Mouse (Mus musculus): ENCODE measurements around the gene Zfp846. TPM values are rescaled to one million over a fixed set of nuclear protein-coding genes. Genes with fewer than 3 reads are reported as not detected.
"Not testable (repeated sequence)": the region's sequence is repeated elsewhere in the genome, so short reads cannot be mapped to it uniquely, and the experiment has no call there.

Gene Zfp846
- polyA plus RNA-seq, 2 experiments, result 1.6 to 2.3 TPM

DNA sequence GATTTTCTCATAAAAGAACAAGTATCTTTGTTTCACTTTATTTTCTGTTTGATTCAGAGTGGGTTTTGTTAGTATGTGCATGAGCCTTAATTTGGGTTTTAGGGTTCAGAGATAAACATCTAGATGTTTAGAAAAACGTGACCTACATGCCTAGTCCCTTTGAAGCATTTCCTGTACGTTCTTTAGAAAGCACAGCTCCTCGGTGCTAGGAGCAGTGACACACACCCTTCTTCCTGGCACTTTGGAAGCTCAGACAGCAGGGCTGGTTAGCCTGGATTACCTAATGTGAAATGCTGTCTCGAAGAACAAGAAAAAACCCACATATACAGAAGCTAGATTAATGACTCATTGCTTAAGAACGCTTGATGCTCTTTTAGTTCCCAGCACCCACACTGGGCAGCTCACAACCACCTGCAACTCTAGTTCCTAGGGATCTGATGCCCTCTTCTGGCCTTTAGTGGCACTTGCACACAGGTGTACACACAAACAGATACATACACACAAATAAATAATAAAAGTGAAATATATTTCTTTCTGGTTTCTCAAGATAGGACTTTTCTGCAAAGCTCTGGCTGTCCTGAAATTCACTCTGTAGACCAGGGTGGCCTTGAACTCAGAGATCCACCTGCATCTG lies 28.9 kb downstream of the Zfp846 start:
- Histone ChIP-seq H3K27ac (no peak overlapping the region), H3K4me1 (replicated peaks; ENCODE audit: control insufficient read depth in 2 of 2, insufficient read depth in 2 of 2, low read length in 1 of 2) (peaks cover 2 to 4% of the 10 kb centered on the region in 2 experiments; a peak in 2 of 4 replicates), H3K27me3 (ENCODE audit: control insufficient read depth, insufficient read depth, low read length) (no peaks in the 10 kb centered on the region), H3K9ac (replicated peaks) (no peak overlapping the region), H3K9me3 (ENCODE audit: control insufficient read depth, low read length) (no peaks in the 10 kb centered on the region; the same call in 1 of the 2 replicates), H3K4me2 (ENCODE audit: low read depth) (no peak overlapping the region), H3K36me3 (replicated peaks; ENCODE audit: control insufficient read depth, insufficient read depth, low read depth) (no peaks in the 10 kb centered on the region), H3K4me3 (ENCODE audit: insufficient read depth in 1 of 2, low read depth in 2 of 2, low read length in 2 of 2) (no peak overlapping the region)
- DNase-seq (ENCODE audit: low read depth in 3 of 3, low spot score in 3 of 3) (no peak), ATAC-seq (ENCODE audit: insufficient read depth) (no peak)
- WGBS (ENCODE audit: insufficient replicate concordance), result 62% methylated on average over 5 of the region's 5 CpGs
- TF ChIP-seq CTCF (IDR thresholded peaks at IDR 0.05; ENCODE audit: low read depth), result 0 out of 2 replicates have a peak, but pooled peaks have one; percentile 11
- TF ChIP-seq EP300 (IDR thresholded peaks at IDR 0.05; ENCODE audit: low read depth), result no peak

DNA sequence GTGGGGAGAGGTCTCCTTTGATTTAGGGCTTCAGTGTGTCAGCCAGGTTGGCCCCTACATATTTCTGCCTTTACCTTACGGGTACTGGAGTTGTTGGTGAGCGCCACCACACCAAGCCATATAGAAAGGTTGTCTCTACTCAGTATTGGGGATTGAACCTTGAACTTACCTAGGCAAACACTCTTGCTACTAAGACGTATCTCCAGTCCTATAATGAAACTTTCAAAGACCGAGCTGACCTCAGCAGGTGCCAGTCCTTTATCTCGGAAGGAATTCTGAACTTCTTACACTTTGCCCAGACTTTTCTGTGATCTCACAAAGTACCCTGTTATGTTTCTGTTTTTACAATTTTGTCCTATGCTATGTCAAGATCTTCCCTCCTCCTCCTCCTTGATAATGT lies 30.9 kb downstream of the Zfp846 start:
- DNase-seq (ENCODE audit: low read depth in 3 of 3, low spot score in 3 of 3) (no peak), ATAC-seq (ENCODE audit: insufficient read depth) (no peak)
- TF ChIP-seq EP300 (IDR thresholded peaks at IDR 0.05; ENCODE audit: low read depth), result no peak
- no peak for TF ChIP-seq CTCF (IDR thresholded peaks at IDR 0.05; ENCODE audit: low read depth)
- Histone ChIP-seq H3K4me3 (ENCODE audit: insufficient read depth in 1 of 2, low read depth in 2 of 2, low read length in 2 of 2) (no peak overlapping the region), H3K36me3 (replicated peaks; ENCODE audit: control insufficient read depth, insufficient read depth, low read depth) (no peaks in the 10 kb centered on the region), H3K27ac (no peak overlapping the region), H3K27me3 (ENCODE audit: control insufficient read depth, insufficient read depth, low read length) (no peaks in the 10 kb centered on the region), H3K9me3 (ENCODE audit: control insufficient read depth, low read length) (no peaks in the 10 kb centered on the region; the same call in 1 of the 2 replicates), H3K4me2 (ENCODE audit: low read depth) (no peak overlapping the region), H3K9ac (replicated peaks) (no peak overlapping the region), H3K4me1 (replicated peaks; ENCODE audit: control insufficient read depth in 2 of 2, insufficient read depth in 2 of 2, low read length in 1 of 2) (peaks cover 0 to 2% of the 10 kb centered on the region in 2 experiments; a peak in 1 of 4 replicates)
- WGBS (ENCODE audit: insufficient replicate concordance), result 60% methylated on average over 5 of the region's 5 CpGs

DNA sequence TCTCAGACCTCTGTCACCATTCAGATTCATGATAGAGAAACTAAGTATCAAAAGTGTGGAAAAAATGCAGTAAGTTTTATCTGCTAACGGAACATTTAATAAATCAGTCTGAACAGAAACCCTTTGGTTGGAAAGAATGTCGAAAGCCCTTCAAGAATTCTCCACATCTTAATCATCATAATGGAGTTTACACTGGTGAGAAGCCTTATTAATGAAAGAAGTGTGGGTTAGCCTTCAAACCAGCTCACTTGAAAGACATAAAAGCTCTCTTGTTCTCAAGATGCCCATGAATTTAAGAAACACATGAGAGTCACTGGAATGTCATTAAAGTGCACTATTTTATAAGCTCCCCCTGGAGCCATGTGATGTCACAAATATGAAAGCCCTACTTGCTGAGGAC lies 35.6 kb downstream of the Zfp846 start:
- H3K27ac ChIP-seq, result no peak overlapping the region
- no peak overlapping the region for H3K4me2 ChIP-seq (ENCODE audit: low read depth)
- no peak overlapping the region for H3K4me3 ChIP-seq (ENCODE audit: insufficient read depth in 1 of 2, low read depth in 2 of 2, low read length in 2 of 2)
- H3K4me1 ChIP-seq (replicated peaks; ENCODE audit: control insufficient read depth in 2 of 2, insufficient read depth in 2 of 2, low read length in 1 of 2), result no peaks in the 10 kb centered on the region
- no peaks in the 10 kb centered on the region for H3K27me3 ChIP-seq (ENCODE audit: control insufficient read depth, insufficient read depth, low read length)
- no peak for TF ChIP-seq CTCF (IDR thresholded peaks at IDR 0.05; ENCODE audit: low read depth)
- TF ChIP-seq EP300 (IDR thresholded peaks at IDR 0.05; ENCODE audit: low read depth), result no peak
- no peaks in the 10 kb centered on the region for H3K36me3 ChIP-seq (replicated peaks; ENCODE audit: control insufficient read depth, insufficient read depth, low read depth)
- ATAC-seq (ENCODE audit: insufficient read depth) (no peak), DNase-seq (ENCODE audit: low read depth in 3 of 3, low spot score in 3 of 3) (no peak)
- no peak overlapping the region for H3K9ac ChIP-seq (replicated peaks)
- 64% methylated on average over 2 of the region's 2 CpGs for WGBS (ENCODE audit: insufficient replicate concordance)
- no peaks in the 10 kb centered on the region for H3K9me3 ChIP-seq (ENCODE audit: control insufficient read depth, low read length)

DNA sequence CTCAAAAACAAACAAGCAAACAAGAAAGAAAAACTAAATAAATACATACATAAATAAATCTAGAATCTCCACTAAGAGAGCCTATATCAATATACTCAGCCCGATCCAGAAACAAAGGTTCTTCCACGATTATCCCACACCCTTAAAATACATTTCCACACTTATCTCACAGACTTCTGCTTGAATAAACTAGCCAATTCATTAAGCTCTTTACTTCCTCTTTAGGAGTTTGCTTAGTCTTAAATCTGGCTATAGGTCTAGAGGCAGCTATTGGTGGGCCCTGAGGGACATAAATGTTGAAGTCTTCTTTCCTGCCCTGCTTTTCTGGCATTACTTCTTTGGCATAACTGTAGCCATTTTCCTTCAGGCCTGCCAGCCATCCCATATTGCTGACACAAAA lies 50.2 kb downstream of the Zfp846 start:
- TF ChIP-seq CTCF (IDR thresholded peaks at IDR 0.05; ENCODE audit: low read depth), result no peak
- no peak for TF ChIP-seq EP300 (IDR thresholded peaks at IDR 0.05; ENCODE audit: low read depth)

DNA sequence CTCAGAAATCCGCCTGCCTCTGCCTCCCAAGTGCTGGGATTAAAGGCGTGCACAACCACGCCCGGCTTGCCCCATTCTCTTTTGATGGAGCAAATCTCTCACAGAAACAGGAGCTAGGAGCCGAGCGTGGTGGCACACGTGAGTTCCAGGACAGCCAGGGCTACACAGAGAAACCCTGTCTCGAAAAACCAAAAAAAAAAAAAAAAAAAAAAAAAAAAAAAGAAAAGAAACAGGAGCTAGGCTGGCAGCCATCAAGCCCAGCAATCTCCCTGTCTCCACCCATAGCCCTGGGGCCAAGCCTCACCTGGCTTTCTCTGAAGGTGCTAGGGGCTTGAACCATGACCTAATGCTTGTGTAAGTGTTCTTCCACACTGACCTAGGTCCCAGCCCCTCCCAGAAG lies 54.6 kb downstream of the Zfp846 start:
- DNase-seq (ENCODE audit: low read depth in 3 of 3, low spot score in 3 of 3); H3K36me3 ChIP-seq (replicated peaks; ENCODE audit: control insufficient read depth, insufficient read depth, low read depth); H3K9me3 ChIP-seq (ENCODE audit: control insufficient read depth, low read length); H3K4me3 ChIP-seq (ENCODE audit: insufficient read depth in 1 of 2, low read depth in 2 of 2, low read length in 2 of 2); H3K27ac ChIP-seq; H3K27me3 ChIP-seq (ENCODE audit: control insufficient read depth, insufficient read depth, low read length); H3K4me1 ChIP-seq (replicated peaks; ENCODE audit: control insufficient read depth in 2 of 2, insufficient read depth in 2 of 2, low read length in 1 of 2); H3K4me2 ChIP-seq (ENCODE audit: low read depth); H3K9ac ChIP-seq (replicated peaks); ATAC-seq (ENCODE audit: insufficient read depth): not testable (repeated sequence)
- 77% methylated on average over 8 of the region's 8 CpGs for WGBS (ENCODE audit: insufficient replicate concordance)

More for the DNA sequence above, 50.2 kb downstream of the Zfp846 start:
- no peak overlapping the region for H3K9ac ChIP-seq (replicated peaks)
- ATAC-seq (ENCODE audit: insufficient read depth) (no peak), DNase-seq (ENCODE audit: low read depth in 3 of 3, low spot score in 3 of 3) (no peak)
- H3K4me1 ChIP-seq (replicated peaks; ENCODE audit: control insufficient read depth in 2 of 2, insufficient read depth in 2 of 2, low read length in 1 of 2), result no peaks in the 10 kb centered on the region
- no peak overlapping the region for H3K4me3 ChIP-seq (ENCODE audit: insufficient read depth in 1 of 2, low read depth in 2 of 2, low read length in 2 of 2)
- no peaks in the 10 kb centered on the region for H3K9me3 ChIP-seq (ENCODE audit: control insufficient read depth, low read length)
- WGBS (ENCODE audit: insufficient replicate concordance), result 66% methylated on average over 2 of the region's 2 CpGs
- no peak overlapping the region for H3K4me2 ChIP-seq (ENCODE audit: low read depth)
- H3K27me3 ChIP-seq (ENCODE audit: control insufficient read depth, insufficient read depth, low read length), result no peaks in the 10 kb centered on the region
- H3K36me3 ChIP-seq (replicated peaks; ENCODE audit: control insufficient read depth, insufficient read depth, low read depth), result no peaks in the 10 kb centered on the region
- no peak overlapping the region for H3K27ac ChIP-seq

Data from liver, embryonic 14.5 days (tissue).